Mouse (Mus musculus) urinary bladder, postnatal 14 days (tissue): ENCODE results near the gene Arsg.
"Not testable (repeated sequence)": the region's sequence is repeated elsewhere in the genome, so short reads cannot be mapped to it uniquely, and the experiment has no call there.

Experiments used
- DNase-seq: peaks from one replicate; pipeline ENCODE4 v3.0.0; 2021; ENCODE audit warnings: low spot score

The Arsg gene

GRCm38 (mm10) chr11:109470170-109470569 lies 3.0 kb upstream of the Arsg start:
- DNase-seq, result no peak

DNA sequence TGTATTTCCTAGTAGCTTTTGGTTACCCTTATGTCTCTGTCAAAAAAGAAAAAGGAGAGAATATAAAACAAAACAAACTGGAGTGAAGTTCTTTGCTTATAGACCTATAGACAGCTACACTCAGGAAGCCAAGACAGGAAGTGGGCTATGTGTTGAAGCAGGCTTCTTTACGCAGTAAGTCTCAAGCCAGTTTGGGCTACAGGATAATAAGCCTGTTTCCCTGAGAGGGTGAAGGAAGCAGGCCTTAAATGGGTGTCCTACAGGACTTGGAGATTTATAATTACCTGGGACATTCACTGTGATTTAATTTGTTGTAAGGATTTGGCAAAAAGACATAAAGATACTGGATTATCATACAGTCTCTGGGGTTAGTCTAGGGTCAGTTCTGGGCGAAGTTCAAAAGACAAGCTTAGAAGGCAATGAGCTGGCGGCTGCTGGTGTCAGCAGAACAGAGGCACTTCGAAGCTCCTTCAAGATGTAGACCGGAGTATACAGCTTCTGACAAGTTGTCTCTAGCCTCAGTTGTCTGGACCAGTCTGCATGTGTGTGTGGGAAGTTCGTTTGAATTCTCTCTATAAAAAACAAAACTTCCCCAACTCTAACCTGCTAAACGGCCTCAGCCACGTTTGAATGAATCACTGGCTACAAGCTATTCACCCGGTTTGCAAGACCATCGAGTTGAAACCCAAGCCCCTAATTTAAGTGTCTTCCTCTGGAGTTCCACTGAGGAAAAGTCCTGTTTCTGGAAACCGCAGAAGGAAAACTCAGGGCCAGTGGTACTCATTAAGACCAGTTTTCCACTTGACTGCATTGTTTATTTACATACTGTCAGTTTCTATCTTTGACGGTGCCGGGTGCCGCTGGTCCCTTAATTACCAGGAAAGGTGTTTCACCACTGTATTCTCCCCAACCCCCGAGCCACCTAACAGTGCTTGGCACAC lies 2.0 kb upstream of the Arsg start:
- no peak for DNase-seq

- DNase-seq, result peak; percentile 33
Measured at GRCm38 (mm10) chr11:109472171-109472691, 943 bp upstream of the Arsg start.

- no peak for DNase-seq
Measured at GRCm38 (mm10) chr11:109472821-109473170, 378 bp upstream of the Arsg start.

- DNase-seq, result no peak
Measured at GRCm38 (mm10) chr11:109474086-109474742, 1.0 kb downstream of the Arsg start.

DNA sequence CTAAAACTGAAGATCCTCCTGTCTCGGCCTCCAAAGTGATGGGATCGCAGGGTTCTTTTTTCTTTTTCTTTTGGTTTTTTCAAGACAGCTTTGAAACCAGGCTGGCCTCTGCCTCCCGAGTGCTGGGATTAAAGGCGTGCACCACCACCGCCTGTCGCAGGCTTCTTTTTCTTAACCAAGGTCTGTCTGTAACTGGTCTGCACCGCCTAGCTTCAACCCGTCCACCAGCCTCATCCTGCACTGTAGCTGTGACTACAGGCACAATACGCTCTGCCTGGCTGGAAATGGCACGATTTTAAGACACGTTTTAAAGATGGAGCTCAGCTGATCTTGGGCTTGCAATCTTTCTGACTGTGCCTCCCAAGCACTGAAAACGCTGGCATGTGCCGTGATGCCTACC lies 1.7 kb downstream of the Arsg start:
- DNase-seq, result no peak

DNA sequence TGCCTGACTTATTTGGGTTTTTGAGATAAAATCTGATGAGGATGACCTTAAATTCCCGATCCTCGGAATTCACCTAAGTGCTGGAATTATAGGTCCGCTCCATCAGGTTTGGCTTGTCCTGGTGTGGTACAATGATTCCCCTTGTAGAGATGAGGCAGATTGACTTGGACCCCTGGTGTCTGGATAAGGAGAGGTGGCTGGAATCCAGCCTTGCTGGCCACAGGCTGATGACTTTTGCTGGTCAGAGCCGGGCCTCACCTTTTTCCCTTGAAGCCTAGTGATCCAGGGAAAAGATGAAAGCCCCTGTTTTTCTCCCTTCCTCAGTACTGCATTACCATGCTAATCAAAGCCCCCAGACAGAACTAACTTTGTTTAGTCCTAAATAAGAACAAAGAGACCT lies 2.5 kb downstream of the Arsg start:
- DNase-seq, result no peak

GRCm38 (mm10) chr11:109476241-109476640 lies 3.1 kb downstream of the Arsg start:
- DNase-seq, result no peak

DNA sequence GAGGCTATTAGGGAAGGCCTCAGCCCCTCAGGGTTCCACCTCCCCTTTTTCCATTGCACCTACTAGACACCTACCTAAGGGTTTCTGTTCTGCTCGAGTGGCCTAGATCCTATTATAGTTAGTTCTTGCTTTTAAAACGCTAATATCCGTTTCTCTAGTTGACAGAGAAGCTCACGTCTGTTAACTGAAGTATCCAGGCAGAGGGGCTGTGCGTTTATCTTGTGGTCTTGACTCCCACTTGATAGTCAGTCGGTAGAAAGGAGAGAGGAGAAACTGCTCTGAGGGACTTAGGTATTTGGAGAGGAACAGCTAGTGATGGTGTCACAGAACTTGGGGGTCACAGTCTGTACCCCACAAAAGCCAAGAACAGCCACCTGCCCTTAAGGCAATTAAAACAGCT lies 3.5 kb downstream of the Arsg start:
- DNase-seq, result no peak

DNA sequence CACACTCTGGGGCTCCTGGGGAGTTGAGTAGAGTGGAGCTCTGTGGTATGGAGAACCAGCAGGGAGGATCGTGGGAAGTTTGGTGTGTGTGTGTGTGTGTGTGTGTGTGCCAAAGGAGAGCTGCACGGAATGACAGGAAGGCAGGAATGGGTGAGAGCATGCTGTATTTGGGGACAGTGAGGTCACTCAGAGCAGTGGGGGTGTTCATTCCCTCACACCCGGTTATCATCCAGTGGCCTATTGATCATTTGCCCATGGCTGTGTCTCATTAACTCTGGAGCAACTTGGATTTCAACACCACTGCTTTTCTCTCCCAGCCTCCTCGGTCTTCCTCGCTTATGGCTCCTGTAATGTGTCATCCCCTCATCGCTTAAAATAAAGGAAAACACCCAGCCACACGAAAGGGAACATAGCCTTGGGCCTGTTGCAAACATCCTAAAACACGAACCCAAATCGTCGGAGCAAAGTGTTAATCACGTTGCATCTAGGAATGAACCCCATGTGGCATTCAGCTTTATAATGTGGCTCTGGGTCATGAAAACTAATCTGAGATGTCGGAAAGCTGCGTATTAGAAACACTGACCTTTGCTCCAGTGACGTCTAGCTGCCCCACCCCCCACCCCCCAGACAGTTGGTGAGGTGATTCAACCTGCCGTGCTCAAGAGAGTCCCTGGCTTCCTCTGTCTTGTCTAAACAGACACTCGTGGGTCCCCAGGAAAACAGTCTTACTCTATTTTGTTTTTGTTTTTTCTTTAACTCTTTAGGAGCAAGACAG lies 4.6 kb downstream of the Arsg start:
- DNase-seq, result no peak

DNA sequence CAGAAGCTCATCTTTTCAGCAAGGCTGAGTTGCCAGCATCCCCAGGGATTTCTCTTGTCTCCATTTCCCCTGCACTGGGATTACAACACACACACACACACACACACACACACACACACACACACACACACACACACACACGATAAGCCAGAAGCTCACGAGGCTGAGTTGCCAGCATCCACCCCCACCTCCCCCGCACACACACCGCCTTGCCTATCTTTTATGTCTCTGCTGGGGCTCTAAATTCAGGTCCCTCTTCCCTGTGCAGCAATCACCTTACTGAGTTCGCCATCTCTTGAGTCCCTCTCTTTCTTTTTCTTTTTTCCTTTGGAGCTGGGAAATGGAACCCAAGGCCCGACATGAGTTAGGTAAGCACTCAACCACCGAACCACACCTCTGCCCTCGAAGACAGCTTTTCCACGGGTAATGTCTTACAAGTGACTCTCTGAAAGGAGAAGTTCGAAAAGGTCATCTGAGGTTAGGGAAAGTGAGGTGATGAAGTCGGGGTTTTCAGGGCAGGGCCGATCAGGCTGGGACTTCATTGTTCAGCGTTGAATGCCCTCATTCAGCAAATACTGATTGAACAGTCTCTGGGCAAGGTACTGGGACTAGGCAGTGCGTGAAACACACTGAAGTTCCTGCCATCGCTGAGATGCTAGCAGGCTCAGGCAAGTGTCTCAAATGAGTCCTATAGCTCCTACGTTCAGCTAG lies 6.6 kb downstream of the Arsg start:
- no peak for DNase-seq

DNA sequence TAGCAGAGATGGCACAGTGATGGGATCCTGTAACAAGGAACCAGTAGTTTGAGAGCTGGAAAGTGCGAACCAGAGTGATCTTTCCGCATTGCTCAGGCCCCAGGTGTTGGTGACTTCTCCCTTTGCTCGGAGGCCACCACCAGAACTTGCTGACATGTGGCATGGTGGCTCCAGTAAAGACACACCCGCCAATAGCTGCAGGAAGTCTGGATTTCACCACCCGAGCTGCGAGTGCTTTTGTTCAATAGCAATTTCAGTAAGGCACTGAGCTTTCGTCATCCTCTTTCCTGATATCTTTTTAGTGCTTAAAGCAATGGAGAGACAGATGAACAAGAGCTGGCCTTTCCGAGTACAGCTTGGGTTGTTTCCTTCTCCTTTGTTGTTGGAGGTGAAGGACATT lies 7.3 kb downstream of the Arsg start:
- DNase-seq, result no peak

DNA sequence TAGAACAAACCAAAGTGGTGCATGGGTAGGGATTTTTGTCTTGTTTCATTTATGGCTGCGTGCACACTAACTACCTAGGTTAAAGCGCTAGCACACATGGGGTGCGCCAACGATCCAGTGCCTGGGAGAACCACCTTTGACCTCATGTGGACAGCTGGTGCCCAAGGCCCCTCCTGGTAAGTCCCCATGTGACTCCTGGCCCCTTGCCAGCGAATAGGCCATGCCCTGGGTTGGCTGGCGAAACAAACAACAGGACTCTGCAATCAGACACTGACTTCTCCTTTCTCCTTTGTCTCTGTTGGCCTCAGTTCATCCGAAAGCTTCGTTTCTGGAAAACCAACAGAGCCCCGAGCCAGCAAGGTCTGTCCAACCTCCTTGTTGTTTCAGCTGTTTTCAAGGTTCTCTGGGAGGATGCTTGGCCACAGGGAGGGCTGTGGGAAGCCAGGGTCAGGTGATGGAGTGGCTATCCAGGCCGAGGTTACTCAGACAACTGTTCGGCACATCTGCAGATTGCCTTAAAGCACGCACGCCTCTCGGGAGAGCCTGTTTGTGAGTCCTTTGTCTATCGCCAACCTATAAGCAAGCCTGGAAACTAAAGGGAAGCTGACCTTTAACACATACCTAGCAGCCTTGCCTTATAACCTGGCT lies 12.3 kb downstream of the Arsg start:
- DNase-seq, result no peak

GRCm38 (mm10) chr11:109487111-109487510 lies 13.9 kb downstream of the Arsg start:
- no peak for DNase-seq

DNA sequence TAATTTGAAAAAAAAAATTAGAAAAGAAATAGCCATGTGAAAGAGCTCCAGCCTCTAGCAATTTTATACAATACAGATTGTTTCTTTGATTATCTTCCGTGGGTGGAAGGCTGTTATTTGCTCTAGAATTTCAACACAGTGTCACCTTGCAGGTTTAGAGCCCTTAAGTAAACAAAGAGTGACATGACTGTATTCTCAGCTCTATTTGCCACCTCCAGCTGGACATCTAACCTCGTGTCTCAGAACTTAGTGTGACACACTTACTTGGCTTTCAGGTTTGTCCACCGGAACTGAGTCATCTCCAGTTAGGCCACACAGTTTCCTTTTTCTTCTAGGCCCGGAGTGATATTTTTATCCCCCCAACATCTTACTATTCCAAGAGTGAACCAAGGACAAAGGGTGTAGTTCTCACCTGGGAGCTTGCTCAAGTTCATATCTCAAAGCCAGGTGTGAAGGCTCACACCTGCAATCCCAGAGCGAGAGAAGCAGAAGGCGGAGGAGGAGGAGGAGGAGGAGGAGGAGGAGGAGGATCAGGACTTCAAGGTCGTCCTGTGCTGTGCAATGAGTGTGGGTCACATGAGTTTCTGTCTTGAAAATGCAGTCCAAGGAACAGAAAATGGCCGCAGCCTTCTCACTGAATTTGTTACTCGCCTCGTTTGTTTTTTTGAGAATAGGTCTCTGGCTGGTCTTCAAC lies 15.0 kb downstream of the Arsg start:
- peak; percentile 58 for DNase-seq

GRCm38 (mm10) chr11:109489763-109490162 lies 16.6 kb downstream of the Arsg start:
- no peak for DNase-seq

DNA sequence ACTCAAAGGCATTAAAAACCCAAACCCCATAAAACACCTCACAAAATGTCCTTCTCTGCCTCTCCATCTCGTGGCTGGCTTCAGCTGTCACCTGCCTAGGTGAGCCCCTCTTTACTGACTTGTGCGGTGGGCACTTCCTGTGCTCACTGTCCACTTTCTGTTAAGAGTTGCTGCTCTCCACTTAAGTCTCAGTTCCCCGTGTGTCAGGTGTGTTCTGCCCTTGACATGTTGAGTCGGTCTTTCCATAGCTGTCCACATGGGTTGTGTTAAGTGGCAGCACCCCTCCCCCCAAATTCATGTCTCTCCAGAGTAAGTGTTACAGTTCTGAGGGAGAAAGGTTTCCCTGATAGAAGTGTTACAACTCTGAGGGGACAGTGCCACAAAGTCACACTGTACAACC lies 18.7 kb downstream of the Arsg start:
- no peak for DNase-seq

- DNase-seq, result not testable (repeated sequence)
Measured at GRCm38 (mm10) chr11:109492847-109493464, 19.8 kb downstream of the Arsg start.

- DNase-seq, result no peak
Measured at GRCm38 (mm10) chr11:109494890-109495770, 22.0 kb downstream of the Arsg start.
